Mouse (Mus musculus) heart, adult 2 months (tissue): ENCODE data around the gene Add3. TPM values are rescaled to one million over a fixed set of nuclear protein-coding genes. Genes with fewer than 3 reads are reported as not detected.

Source experiments
- DNase-seq, 2 experiments: peaks; one replicate each; pipeline ENCODE4 v3.0.0; 2021
- H3K27ac ChIP-seq: fragments of 200-600 bp; 2 replicates; pipeline ENCODE4 v1.8.1; 2022
- H3K27me3 ChIP-seq: fragments of 200-500 bp; 2 replicates; pipeline ENCODE4 v1.6.1; 2012; ENCODE audit warnings: mild to moderate bottlenecking, low read length, inconsistent platforms, mixed read lengths; ENCODE audit not compliant: control insufficient read depth, insufficient read depth
- H3K36me3 ChIP-seq: fragments of 200-500 bp; 2 replicates; pipeline ENCODE4 v1.6.1; 2012; ENCODE audit warnings: low read length, inconsistent platforms; ENCODE audit not compliant: control insufficient read depth, insufficient read depth
- H3K4me1 ChIP-seq: fragments of 200-500 bp; 2 replicates; pipeline ENCODE4 v1.6.1; 2011; ENCODE audit warnings: low read length; ENCODE audit not compliant: control insufficient read depth, insufficient read depth
- H3K4me3 ChIP-seq: fragments of 200-600 bp; 2 replicates; pipeline ENCODE4 v1.8.1; 2022
- H3K79me2 ChIP-seq: fragments of 200-500 bp; replicated peaks from 2 replicates; pipeline ENCODE4 v1.6.1; 2012; ENCODE audit warnings: mild to moderate bottlenecking, inconsistent platforms, low read length, moderate library complexity, mixed read lengths; ENCODE audit not compliant: control insufficient read depth, insufficient read depth
- H3K9ac ChIP-seq: fragments of 200-500 bp; 2 replicates; pipeline ENCODE4 v1.6.1; 2012; ENCODE audit warnings: low read depth, mild to moderate bottlenecking, control low read depth, inconsistent platforms, low read length, mixed read lengths
- CTCF ChIP-seq: fragments of 200-600 bp; IDR thresholded peaks from 2 replicates; pipeline ENCODE4 v1.8.1; 2022; ENCODE audit warnings: antibody characterized with exemption, mild to moderate bottlenecking, moderate library complexity
- EP300 ChIP-seq: fragments of 200-500 bp; IDR thresholded peaks from 2 replicates; pipeline ENCODE4 v1.6.1; 2011; ENCODE audit warnings: low read depth, low read length, control low read depth; ENCODE audit not compliant: insufficient read depth
- POLR2A ChIP-seq: fragments of 200-500 bp; IDR thresholded peaks from 2 replicates; pipeline ENCODE4 v1.6.1; 2011; ENCODE audit warnings: mild to moderate bottlenecking, low read depth, low read length, control low read depth; ENCODE audit not compliant: insufficient read depth
- WGBS: fragments of 180-500 bp; shearing (Covaris S2); methylation state at CpG from one replicate; pipeline ENCODE4 v1.1.7; 2018; 5-methylcytosine and 5-hydroxymethylcytosine counted together
- intact Hi-C: fragments of 180-260 bp; cut with DNase I; formaldehyde crosslinking; loops from one replicate; pipeline ENCODE4 v1.15.1; 2025
- polyA plus RNA-seq: library from polyadenylated mRNA; depleted of rRNA; stranded (reverse); fragments of >200 nt; gene quantifications from 2 replicates; pipeline ENCODE4 v1.2.3, GENCODE M21; 2012
- total RNA-seq, 2 experiments: library from RNA; stranded (reverse); gene quantifications; 2 replicates each; pipeline ENCODE4 v1.2.3; 2021

Gene Add3
- total and polyA plus RNA-seq, 3 experiments: 25.2 to 50.5 (median 38.9) TPM

DNA sequence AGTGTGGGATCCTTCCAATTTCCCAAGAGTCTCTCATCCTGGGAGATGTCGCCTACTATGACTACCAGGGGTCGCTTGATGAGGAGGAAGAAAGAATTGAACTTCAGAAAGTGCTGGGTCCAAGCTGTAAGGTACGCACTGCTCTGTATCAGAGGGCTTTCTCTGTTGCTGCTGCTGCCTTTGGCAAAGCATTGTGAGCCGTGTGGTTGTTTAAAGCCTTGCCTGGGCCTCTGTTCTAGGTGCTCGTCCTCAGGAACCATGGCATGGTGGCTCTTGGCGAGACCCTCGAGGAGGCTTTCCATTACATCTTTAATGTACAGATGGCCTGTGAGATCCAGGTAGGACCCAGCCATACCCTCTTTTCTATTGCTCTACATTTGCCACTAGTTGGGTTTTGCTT lies 93.3 kb downstream of the Add3 start:
- Histone ChIP-seq H3K27ac (no peak overlapping the region), H3K79me2 (no peaks in the 10 kb centered on the region), H3K4me3 (no peak overlapping the region), H3K9ac (no peak overlapping the region), H3K36me3 (no peaks in the 10 kb centered on the region; the same call in 1 of the 2 replicates), H3K4me1 (no peaks in the 10 kb centered on the region), H3K27me3 (no peaks in the 10 kb centered on the region)
- TF ChIP-seq POLR2A (no peak), CTCF (no peak), EP300 (no peak)
- intact Hi-C loops: no loop called here
- 95% methylated on average over 7 of the region's 7 CpGs for WGBS
- DNase-seq: no peak

DNA sequence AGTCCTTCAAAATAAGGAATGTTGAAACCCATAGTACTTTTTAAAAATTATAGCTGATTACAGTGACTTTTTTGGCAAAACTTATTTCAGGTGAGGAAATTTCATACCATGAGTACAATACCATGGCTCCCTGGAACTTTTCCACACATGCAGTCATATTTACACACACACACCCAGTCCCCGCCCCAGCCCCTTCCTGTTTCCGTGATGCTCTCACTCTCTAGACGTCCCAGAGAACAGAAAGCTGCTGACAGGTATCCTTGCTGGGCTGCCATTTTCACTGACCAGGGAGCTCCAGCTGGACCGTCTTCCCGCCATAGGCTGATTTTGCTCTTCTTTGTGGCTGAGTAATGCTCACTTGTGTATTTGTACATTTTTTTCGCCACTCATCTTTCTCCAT lies 101.6 kb downstream of the Add3 start:
- Histone ChIP-seq H3K79me2 (no peaks in the 10 kb centered on the region), H3K27me3 (no peaks in the 10 kb centered on the region), H3K9ac (no peak overlapping the region), H3K4me3 (no peak overlapping the region), H3K36me3 (no peaks in the 10 kb centered on the region; the same call in 1 of the 2 replicates), H3K27ac (no peak overlapping the region), H3K4me1 (no peaks in the 10 kb centered on the region)
- TF ChIP-seq EP300: no peak
- no peak for TF ChIP-seq POLR2A
- no peak for TF ChIP-seq CTCF
- intact Hi-C loops: no loop called here
- DNase-seq: no peak
- WGBS: 52% methylated on average over 6 of the region's 6 CpGs

DNA sequence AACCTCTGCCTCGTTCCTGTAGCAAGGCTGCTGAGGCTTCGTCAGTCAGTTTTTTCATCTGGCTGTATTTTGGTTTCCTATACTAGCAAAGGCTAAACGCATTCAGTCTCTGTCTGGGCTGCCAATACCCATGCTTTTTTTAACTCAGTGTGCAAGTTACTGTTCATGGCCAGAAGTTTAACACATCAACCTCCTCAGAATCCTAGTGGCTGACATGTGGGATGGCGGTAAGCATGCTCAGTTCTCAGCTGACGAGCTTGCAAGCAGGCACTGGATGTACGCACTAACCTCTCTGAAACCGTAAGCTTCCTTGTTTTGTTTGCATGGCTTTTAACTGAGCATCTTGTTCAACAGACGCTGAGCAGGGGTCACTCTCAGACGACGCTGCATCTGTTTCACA lies 103.7 kb downstream of the Add3 start:
- Histone ChIP-seq H3K4me1 (peaks cover 2% of the 10 kb centered on the region), H3K27ac (no peak overlapping the region), H3K4me3 (no peak overlapping the region), H3K9ac (no peak overlapping the region), H3K36me3 (no peaks in the 10 kb centered on the region; the same call in 1 of the 2 replicates), H3K79me2 (no peaks in the 10 kb centered on the region), H3K27me3 (no peaks in the 10 kb centered on the region)
- no peak for DNase-seq
- TF ChIP-seq CTCF (no peak), POLR2A (no peak), EP300 (no peak)
- intact Hi-C loops: no loop called here
- 73% methylated on average over 10 of the region's 10 CpGs for WGBS

DNA sequence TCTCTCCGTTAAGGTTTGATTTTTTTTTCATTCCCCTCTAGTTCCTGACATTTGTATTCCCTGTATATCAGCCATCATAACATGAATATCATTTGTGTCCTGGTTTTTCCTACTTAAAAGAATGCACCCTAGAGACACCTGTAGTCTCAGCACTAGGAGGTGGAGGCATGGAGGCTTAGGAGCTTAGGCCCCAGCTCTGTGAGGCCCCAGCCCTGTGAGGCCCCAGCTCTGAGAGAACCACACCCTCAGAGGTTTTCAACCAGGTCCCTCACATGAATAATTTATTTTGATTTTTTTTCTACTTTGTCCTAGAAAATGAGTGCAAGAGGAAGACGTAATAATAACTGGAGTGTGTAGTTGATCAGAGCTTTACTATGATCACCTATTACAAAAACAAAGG lies 107.3 kb downstream of the Add3 start:
- peaks cover 2% of the 10 kb centered on the region for H3K4me1 ChIP-seq
- H3K36me3 ChIP-seq: no peaks in the 10 kb centered on the region; the same call in 1 of the 2 replicates
- intact Hi-C loops: loop anchor here (5.0 kb wide), 1 partner anchor 330 kb away; no protein-coding TSS in a partner anchor
- no peak for DNase-seq
- 62% methylated on average over 2 of the region's 2 CpGs for WGBS
- H3K9ac ChIP-seq: no peak overlapping the region
- H3K27me3 ChIP-seq: no peaks in the 10 kb centered on the region
- no peak overlapping the region for H3K4me3 ChIP-seq
- TF ChIP-seq EP300: no peak
- TF ChIP-seq CTCF: no peak
- no peak for TF ChIP-seq POLR2A
- no peaks in the 10 kb centered on the region for H3K79me2 ChIP-seq
- no peak overlapping the region for H3K27ac ChIP-seq

DNA sequence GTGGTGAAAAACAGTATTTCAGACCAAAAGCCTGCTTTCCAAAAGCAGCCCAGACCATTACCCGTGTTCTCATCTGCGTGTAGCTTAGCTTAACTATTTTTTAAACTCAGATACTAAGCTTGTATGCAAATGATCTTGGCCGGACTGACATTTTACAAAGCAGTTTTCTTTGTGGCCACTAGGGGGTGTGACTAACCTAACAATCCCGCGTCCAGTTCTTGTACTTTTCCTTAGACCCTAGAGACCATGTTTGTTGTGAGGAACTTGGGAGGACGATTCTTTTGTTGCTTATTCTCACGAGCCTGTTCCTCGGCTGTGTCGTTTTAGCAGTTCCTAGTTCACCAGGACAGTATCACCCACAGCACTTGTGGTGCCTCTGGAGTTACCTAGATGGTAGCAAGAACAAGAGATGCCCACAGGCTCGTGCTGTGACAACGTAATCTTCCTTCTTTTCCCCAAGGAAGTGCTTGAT lies 107.8 kb downstream of the Add3 start:
- peak; percentile 54 for DNase-seq
- H3K4me3 ChIP-seq: no peak overlapping the region; the same call in 1 of the 2 replicates
- peaks cover 2% of the 10 kb centered on the region for H3K4me1 ChIP-seq
- H3K9ac ChIP-seq: peak overlapping the region; percentile 52
- intact Hi-C loops: loop anchor here (1.0 to 5.0 kb wide), 4 partner anchors 63 to 329 kb away; partner anchors contain the start of gene Mxi1
- no peaks in the 10 kb centered on the region; the same call in 1 of the 2 replicates for H3K36me3 ChIP-seq
- WGBS: 10% methylated on average over 11 of the region's 11 CpGs
- H3K27me3 ChIP-seq: no peaks in the 10 kb centered on the region
- H3K79me2 ChIP-seq: no peaks in the 10 kb centered on the region
- TF ChIP-seq POLR2A (no peak), CTCF (peak; percentile 96), EP300 (0 out of 2 replicates have a peak, but pooled peaks have one; percentile 43)
- H3K27ac ChIP-seq: peak overlapping the region; percentile 23

DNA sequence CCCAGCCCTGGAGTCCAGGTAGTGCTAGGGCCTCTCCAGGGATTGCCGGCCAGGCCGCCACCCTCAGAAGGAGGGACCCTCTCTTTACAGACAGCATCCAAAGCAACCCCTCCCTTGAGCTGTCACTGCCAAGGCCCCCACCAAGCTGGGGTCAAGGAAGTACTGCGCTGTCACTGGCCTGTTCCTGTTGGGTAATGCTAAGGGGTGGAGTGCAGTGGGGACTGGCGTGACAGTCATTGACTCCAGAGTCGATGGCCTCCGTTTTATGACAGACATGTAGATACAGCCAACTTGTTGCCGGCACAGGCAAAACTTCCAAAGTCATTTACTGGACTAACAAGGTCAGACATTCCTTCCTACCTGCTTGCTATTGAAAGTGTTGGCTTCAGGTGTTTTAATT lies 110.8 kb downstream of the Add3 start:
- 76% methylated on average over 7 of the region's 7 CpGs for WGBS
- intact Hi-C loops: no loop called here
- no peaks in the 10 kb centered on the region for H3K79me2 ChIP-seq
- peaks cover 2% of the 10 kb centered on the region for H3K4me1 ChIP-seq
- no peak overlapping the region for H3K4me3 ChIP-seq
- no peaks in the 10 kb centered on the region for H3K27me3 ChIP-seq
- DNase-seq: no peak
- TF ChIP-seq EP300 (no peak), CTCF (no peak)
- H3K9ac ChIP-seq: no peak overlapping the region
- H3K27ac ChIP-seq: no peak overlapping the region
- no peaks in the 10 kb centered on the region; the same call in 1 of the 2 replicates for H3K36me3 ChIP-seq
